Mouse (Mus musculus) granulocyte monocyte progenitor cell, adult 5-6 weeks (primary cell): ENCODE results near the gene Usf3. TPM values are rescaled to one million over a fixed set of nuclear protein-coding genes. Genes with fewer than 3 reads are reported as not detected.

Experiments
- ATAC-seq: replicated peaks from 2 replicates; pipeline ENCODE4 v1.8.0; 2016; ENCODE audit warnings: mild to moderate bottlenecking, moderate TSS enrichment, inconsistent platforms; ENCODE audit not compliant: poor library complexity, severe bottlenecking
- total RNA-seq, 2 experiments: library from RNA; stranded (forward) in 1 of 2; stranded (reverse) in 1 of 2; fragments of 200-712, 200-1000 nt in 1 of 2; fragments of >200 nt in 1 of 2; fragmentation: Nextera tagmentation in 1 of 2; gene quantifications; 2 replicates each; pipeline ENCODE4 v1.2.3; 2014 to 2017

The Usf3 gene
- total RNA-seq, 2 experiments from 2014 or later, result 9.1 to 21.3 TPM

DNA sequence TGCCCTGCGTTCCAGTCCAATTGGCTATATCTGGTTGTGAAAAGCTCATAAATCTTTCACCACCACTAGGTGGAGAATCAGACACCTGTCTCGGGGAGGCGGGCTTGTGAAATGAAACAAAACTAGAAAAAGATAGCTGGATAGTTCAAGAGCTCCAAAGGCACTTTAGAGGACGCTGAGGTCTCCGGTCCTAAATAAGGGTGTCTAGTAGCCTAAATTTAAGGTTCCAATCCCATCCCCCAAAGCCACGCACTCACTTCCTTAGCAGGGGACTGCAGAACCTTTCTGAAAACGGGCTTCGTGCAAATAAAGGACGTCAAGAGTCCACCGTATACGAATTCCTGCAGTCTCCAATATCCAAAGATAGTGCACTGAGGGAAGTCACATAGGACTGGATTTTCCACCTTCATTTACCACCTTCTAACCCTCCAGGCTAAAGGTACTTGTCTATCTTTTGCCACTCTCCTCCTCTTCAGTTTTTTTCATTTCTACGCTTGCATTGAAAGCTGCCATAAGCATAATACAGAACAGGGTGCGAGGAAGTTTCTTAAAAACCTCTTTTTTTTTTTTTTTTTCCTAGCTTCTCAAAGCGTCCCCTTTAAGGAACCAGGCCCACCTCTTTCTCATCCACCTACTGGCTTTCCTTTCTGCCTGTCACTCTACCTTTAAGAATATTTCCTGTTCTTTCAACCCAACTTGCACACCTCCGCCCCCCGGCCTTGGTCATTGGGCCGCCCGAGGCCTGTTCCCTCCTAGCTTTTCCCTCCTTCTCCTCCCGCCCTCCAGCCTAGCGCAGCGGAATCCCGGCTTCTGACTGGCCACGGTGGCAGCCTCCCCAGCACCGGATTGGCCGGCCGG, 520 bp upstream of the Usf3 start:
- peak; percentile 96 for ATAC-seq

DNA sequence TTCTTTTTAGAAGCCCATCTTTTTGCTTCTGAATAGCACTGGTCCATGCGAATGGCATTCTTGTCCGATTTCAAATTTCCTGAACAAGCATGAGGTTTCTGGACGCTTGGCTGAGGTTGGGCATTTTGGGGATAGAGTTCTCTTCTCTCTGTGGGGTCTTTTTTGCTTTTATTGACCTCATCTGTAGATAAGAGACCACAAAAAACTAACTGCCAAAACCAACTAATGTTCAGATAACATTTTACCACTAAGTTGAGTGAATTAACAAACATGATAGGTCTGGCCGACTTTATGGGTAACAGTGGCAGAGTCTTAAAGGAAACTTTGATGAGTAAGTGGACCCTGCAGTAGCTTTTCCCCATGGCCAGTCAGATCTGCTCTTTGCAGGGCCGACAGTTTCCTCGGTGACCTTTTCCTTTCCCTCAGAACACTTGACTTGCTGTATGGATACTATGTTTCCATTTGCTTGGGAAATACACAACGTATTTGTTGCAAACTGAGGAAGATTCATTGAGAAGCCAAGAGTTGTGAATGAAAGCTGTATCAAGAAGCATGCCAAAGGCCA, 1.0 kb downstream of the Usf3 start:
- no peak for ATAC-seq

- ATAC-seq, result no peak
Observed at GRCm38 (mm10) chr16:44175001-44175400, 2.0 kb downstream of the Usf3 start.

GRCm38 (mm10) chr16:44176511-44176910, 3.5 kb downstream of the Usf3 start:
- no peak for ATAC-seq

GRCm38 (mm10) chr16:44178555-44178954, 5.5 kb downstream of the Usf3 start:
- no peak for ATAC-seq

GRCm38 (mm10) chr16:44182597-44182996, 9.6 kb downstream of the Usf3 start:
- ATAC-seq, result no peak

- no peak for ATAC-seq
Observed at GRCm38 (mm10) chr16:44184769-44185168, 11.7 kb downstream of the Usf3 start.

GRCm38 (mm10) chr16:44187172-44187571, 14.1 kb downstream of the Usf3 start:
- peak; percentile 84 for ATAC-seq

DNA sequence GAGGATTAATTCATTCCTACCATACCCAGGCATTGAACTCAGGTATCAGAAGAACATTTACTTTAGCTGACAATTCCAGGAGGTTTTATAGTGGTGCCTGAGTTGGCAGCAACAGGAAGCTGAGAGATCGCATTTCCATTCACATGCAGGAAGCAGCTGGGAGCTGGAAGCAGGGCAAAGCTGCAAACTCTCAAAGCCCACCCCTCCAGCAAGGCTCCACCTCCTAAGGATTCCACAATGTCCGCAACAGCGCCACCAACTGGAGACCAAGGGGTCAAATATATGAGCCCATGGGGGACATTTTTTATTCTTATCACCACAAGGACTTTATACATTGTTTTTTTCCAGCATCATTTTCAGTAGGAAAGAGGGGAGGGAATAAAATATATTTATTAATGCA, 15.7 kb downstream of the Usf3 start:
- ATAC-seq, result no peak

GRCm38 (mm10) chr16:44190032-44190431, 17.0 kb downstream of the Usf3 start:
- peak; percentile 63 for ATAC-seq

DNA sequence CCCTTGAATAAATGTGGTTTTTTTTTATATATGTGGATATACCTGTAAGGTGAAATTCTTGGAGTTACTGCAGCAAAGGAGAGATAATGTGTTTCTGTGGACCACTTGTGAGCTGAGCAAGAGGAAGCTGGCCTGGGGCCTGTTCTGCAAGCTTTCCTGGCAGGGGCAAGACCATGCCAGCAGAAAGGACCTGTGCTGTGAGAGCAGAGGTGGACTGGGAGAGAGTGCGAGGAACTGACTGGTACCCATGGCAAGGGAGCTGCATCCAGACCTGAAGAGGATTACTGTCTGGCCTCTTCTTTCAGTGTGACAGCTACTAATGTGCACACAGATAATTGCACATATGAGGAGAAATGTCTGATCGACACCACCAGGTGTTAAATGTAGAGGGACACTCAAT, 17.9 kb downstream of the Usf3 start:
- ATAC-seq, result no peak

GRCm38 (mm10) chr16:44199066-44199703, 26.1 kb downstream of the Usf3 start:
- ATAC-seq, result peak; percentile 99

GRCm38 (mm10) chr16:44200146-44200545, 27.1 kb downstream of the Usf3 start:
- no peak for ATAC-seq

DNA sequence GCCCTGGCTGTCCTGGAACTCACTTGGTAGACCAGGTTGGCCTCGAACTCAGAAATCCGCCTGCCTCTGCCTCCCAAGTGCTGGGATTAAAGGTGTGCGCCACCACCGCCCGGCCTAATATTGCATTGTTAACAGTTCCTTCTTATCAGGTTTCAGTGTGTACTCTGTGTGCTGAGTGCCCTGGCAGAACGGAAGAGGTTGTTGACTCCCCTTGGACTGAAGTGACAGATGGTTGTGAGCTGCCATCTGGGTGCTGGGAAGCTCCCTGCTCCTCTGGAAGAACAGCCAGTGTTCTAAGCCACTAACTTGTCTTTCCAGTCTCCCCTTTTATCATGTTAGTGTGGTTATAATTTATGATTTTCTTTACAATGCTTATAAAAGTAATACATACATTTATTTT, 31.3 kb downstream of the Usf3 start:
- no peak for ATAC-seq

GRCm38 (mm10) chr16:44205973-44206372, 32.9 kb downstream of the Usf3 start:
- no peak for ATAC-seq

- no peak for ATAC-seq
Observed at GRCm38 (mm10) chr16:44210156-44211053, 37.4 kb downstream of the Usf3 start.

- ATAC-seq, result no peak
Observed at GRCm38 (mm10) chr16:44211054-44211414, 38.0 kb downstream of the Usf3 start.

DNA sequence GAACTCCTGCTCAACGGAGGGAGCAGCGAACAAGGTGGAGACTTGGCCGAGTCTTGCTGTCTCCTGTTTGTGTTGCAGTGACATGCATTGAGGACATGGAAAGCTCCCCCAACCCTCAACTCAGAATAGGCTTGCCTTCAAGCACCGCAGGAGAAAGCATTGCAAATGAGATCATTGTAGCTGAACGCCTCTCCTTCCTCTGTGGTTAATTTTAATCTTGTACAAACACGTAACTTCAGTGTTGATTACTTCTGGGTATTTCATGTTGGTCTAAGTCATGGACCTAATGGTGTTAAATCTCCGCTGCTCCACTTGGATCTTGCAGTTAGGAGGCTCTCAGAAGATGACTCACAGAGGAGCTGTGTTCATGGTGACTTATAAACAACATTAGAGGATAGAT, 39.7 kb downstream of the Usf3 start:
- ATAC-seq, result no peak

DNA sequence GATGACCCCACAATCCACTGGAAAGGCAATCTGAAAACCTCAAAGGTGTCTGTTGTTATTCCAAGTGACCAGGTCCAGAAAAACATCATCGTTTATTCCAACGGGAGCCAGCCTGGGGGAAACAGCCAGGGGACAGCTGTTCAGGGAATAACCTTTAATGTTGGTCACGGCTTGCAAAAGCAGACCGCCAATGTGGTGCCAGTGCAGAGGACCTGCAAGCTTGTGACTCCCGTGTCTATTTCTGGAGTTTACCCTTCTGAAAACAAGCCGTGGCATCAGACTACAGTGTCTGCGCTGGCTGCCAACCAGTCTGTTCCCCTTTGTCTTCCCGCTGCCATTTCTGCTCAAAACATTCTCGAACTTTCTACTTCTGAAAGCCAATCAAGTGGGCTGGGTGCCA, 42.5 kb downstream of the Usf3 start:
- no peak for ATAC-seq

DNA sequence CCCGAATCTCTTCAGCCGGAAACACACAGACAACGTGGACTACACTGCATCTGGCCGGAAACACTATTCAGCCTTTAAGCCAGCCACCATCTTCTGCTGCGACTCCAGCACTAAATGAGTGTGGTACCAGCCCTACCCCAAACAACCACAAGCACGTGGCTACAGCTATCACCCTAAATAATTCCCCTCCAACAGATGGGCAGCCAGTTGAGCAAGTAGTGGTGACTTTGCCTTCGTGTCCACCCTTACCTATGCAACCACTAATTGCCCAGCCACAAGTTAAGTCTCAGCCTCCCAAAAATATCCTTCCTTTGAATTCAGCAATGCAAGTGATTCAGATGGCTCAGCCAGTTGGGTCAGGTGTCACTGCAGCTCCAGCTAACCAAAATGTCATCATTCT, 43.4 kb downstream of the Usf3 start:
- ATAC-seq, result no peak

DNA sequence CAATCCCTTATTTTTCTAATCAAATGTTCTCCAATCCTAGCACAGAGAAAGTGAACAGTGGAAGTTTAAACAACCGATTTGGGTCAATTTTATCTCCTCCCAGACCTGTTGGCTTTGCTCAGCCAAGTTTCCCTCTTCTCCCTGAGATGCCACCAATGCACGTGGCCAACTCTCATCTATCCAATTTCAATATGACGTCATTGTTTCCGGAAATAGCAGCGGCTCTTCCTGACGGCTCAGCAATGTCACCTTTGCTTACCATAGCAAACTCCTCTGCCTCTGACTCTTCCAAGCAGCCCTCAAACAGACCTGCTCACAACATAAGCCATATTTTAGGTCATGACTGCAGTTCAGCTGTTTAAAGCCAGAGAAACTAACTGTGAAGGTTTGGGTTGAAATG, 48.4 kb downstream of the Usf3 start:
- no peak for ATAC-seq
